Comparison of ENCODE assay signal across 8 mouse cellular contexts in genomic region chr5:110980576-110980975, GRCm38 (mm10).
DNase-seq lines count a peak whose midpoint lies in the region; ATAC-seq and TF ChIP-seq lines count a peak whose summit lies in the region.

No protein-coding gene starts in this region.

- H3K4me2 ChIP-seq in liver, embryonic 16.5 days (ENCODE audit: low read depth, low read length) = peak overlapping the region; percentile 74; the same call in 1 of the 2 replicates

- H3K9me3 ChIP-seq in liver, embryonic 16.5 days (replicated peaks; ENCODE audit: control insufficient read depth, low read length) = no peaks in the 10 kb centered on the region

- peak overlapping the region; percentile 77 for H3K4me3 ChIP-seq in heart, adult 2 months
- no peak overlapping the region for H3K4me3 ChIP-seq in liver, embryonic 16.5 days (ENCODE audit: low read depth, low read length)

- 32% methylated on average over 5 of the region's 5 CpGs for WGBS in heart, adult 2 months
- WGBS in liver, embryonic 16.5 days (ENCODE audit: insufficient replicate concordance) = 59% methylated on average over 5 of the region's 5 CpGs

- no peak for DNase-seq in heart, adult 2 months
- DNase-seq in heart, adult 18-20 months = no peak
- DNase-seq in Muller cell, postnatal 12 days (ENCODE audit: inconsistent ontology term) = peak; percentile 17
- DNase-seq in gonadal fat pad, adult 2 months (ENCODE audit: low read depth) = peak; percentile 37
- no peak for DNase-seq in spleen, postnatal 36 days (ENCODE audit: low spot score in 2 of 2)
- DNase-seq in thymus, postnatal 25 days = no peak
- no peak for DNase-seq in layer of hippocampus, postnatal 36 days

- TF ChIP-seq POLR2A in heart, adult 2 months (IDR thresholded peaks at IDR 0.05; ENCODE audit: insufficient read depth, low read depth, low read length) = no peak

- intact Hi-C loops in heart, adult 2 months (cut with DNase I) = loop anchor here (1.0 to 5.0 kb wide), 5 partner anchors 28 to 277 kb away; no protein-coding TSS in a partner anchor

- no peak for TF ChIP-seq EP300 in heart, adult 2 months (IDR thresholded peaks at IDR 0.05; ENCODE audit: insufficient read depth, low read depth, low read length)

- peaks cover 5% of the 10 kb centered on the region; the same call in 1 of the 2 replicates for H3K36me3 ChIP-seq in heart, adult 2 months (ENCODE audit: control insufficient read depth, insufficient read depth, low read length)
- no peaks in the 10 kb centered on the region for H3K36me3 ChIP-seq in liver, embryonic 16.5 days (ENCODE audit: control insufficient read depth, insufficient read depth)

- peak overlapping the region; percentile 95; the same call in 1 of the 2 replicates for H3K27ac ChIP-seq in heart, adult 2 months
- no peak overlapping the region for H3K27ac ChIP-seq in liver, embryonic 16.5 days (ENCODE audit: low read length)

- no peak overlapping the region for H3K9ac ChIP-seq in heart, adult 2 months (ENCODE audit: low read depth, low read length)
- no peak overlapping the region for H3K9ac ChIP-seq in liver, embryonic 16.5 days (ENCODE audit: low read depth, low read length)

- peaks cover 9% of the 10 kb centered on the region for H3K4me1 ChIP-seq in heart, adult 2 months (ENCODE audit: control insufficient read depth, insufficient read depth, low read length)
- no peaks in the 10 kb centered on the region for H3K4me1 ChIP-seq in liver, embryonic 16.5 days (ENCODE audit: control insufficient read depth, low read depth, low read length)

- H3K27me3 ChIP-seq in heart, adult 2 months (ENCODE audit: control insufficient read depth, insufficient read depth, low read length) = no peaks in the 10 kb centered on the region
- H3K27me3 ChIP-seq in liver, embryonic 16.5 days (ENCODE audit: control insufficient read depth, insufficient read depth, low read depth, low read length) = peaks cover 31% of the 10 kb centered on the region

- H3K79me2 ChIP-seq in heart, adult 2 months (replicated peaks; ENCODE audit: control insufficient read depth, insufficient read depth, low read length) = peaks cover 5% of the 10 kb centered on the region

- ATAC-seq in liver, embryonic 16.5 days (ENCODE audit: low read depth) = no peak

- TF ChIP-seq CTCF in heart, adult 2 months (IDR thresholded peaks at IDR 0.05) = no peak

Comparison
In these comparisons a context has a peak if more than half of its experiments do, and no peak if none do; other contexts are left out.
1. DNase-seq: peak in Muller cell, postnatal 12 days (single experiment) and gonadal fat pad, adult 2 months (single experiment); none in heart, adult 2 months (0 of 2), heart, adult 18-20 months (0 of 2), spleen, postnatal 36 days (0 of 2), thymus, postnatal 25 days (single experiment) and layer of hippocampus, postnatal 36 days (0 of 2).